Mouse (Mus musculus) G1E-ER4 (cell line): ENCODE results near the gene Chd2. TPM values are rescaled to one million over a fixed set of nuclear protein-coding genes. Genes with fewer than 3 reads are reported as not detected.

Source experiments
- GATA1 ChIP-seq: IDR thresholded peaks from one replicate; pipeline ENCODE4 v1.8.0; 2012; ENCODE audit warnings: low read length, inconsistent platforms
- polyA plus RNA-seq: library from polyadenylated mRNA; stranded (reverse); fragments of >175 nt; gene quantifications from 2 replicates; pipeline ENCODE4 v1.2.3, GENCODE M21; 2012

The Chd2 gene
- polyA plus RNA-seq, 1 experiment = 84.5 TPM

GRCm38 (mm10) chr7:73398319-73398718 is 143.3 kb downstream of the Chd2 start:
- no peak for TF ChIP-seq GATA1

- no peak for TF ChIP-seq GATA1
Observed at GRCm38 (mm10) chr7:73394013-73394409, 147.6 kb downstream of the Chd2 start.

GRCm38 (mm10) chr7:73393307-73394012 is 148.2 kb downstream of the Chd2 start:
- TF ChIP-seq GATA1 = no peak

GRCm38 (mm10) chr7:73392359-73392758 is 149.3 kb downstream of the Chd2 start:
- no peak for TF ChIP-seq GATA1

- no peak for TF ChIP-seq GATA1
Observed at GRCm38 (mm10) chr7:73391518-73392321, 149.9 kb downstream of the Chd2 start.

- no peak for TF ChIP-seq GATA1
Observed at GRCm38 (mm10) chr7:73391002-73391517, 150.6 kb downstream of the Chd2 start.

GRCm38 (mm10) chr7:73390426-73391001 is 151.1 kb downstream of the Chd2 start:
- TF ChIP-seq GATA1 = no peak

- TF ChIP-seq GATA1 = no peak
Observed at GRCm38 (mm10) chr7:73389871-73390294, 151.7 kb downstream of the Chd2 start.

- no peak for TF ChIP-seq GATA1
Observed at GRCm38 (mm10) chr7:73389419-73389818, 152.2 kb downstream of the Chd2 start.

GRCm38 (mm10) chr7:73388866-73389265 is 152.8 kb downstream of the Chd2 start:
- TF ChIP-seq GATA1 = no peak

GRCm38 (mm10) chr7:73382843-73383242 is 158.8 kb downstream of the Chd2 start:
- no peak for TF ChIP-seq GATA1

- no peak for TF ChIP-seq GATA1
Observed at GRCm38 (mm10) chr7:73378034-73378433, 163.6 kb downstream of the Chd2 start.

GRCm38 (mm10) chr7:73377307-73377706 is 164.3 kb downstream of the Chd2 start:
- no peak for TF ChIP-seq GATA1

Other genes starting within 250 kb of the Chd2 start
- not detected in 2 replicates for gene Rgma, start 166.3 kb downstream of the Chd2 start, polyA plus RNA-seq
- 0.03 and 0.05 TPM in 2 replicates for gene Fam174b, start 198.5 kb upstream of the Chd2 start, polyA plus RNA-seq